Mouse (Mus musculus) MEL (cell line): ENCODE data around the gene March4.

ENCODE experiments used
- CTCF ChIP-seq, 3 experiments: IDR thresholded peaks in 2 of 3; conservative IDR thresholded peaks in 1 of 3; 2 replicates each; pipeline ENCODE4 v1.5.1; 2011 to 2012; ENCODE audit warnings: low read length in 3 of 3, low read depth in 2 of 3, mild to moderate bottlenecking in 2 of 3, improper control_type of control experiment in 1 of 3, inconsistent platforms in 1 of 3, mixed read lengths in 1 of 3, moderate library complexity in 1 of 3; ENCODE audit not compliant: control insufficient read depth in 1 of 3, insufficient read depth in 1 of 3, poor library complexity in 1 of 3, severe bottlenecking in 1 of 3
- EP300 ChIP-seq, 2 experiments: IDR thresholded peaks; 2 replicates each; pipeline ENCODE4 v1.6.1; 2011; ENCODE audit warnings: improper control_type of control experiment in 2 of 2, low read length in 2 of 2, low read depth in 1 of 2, mild to moderate bottlenecking in 1 of 2
- MAFK ChIP-seq: IDR thresholded peaks from 2 replicates; pipeline ENCODE4 v1.6.1; 2011; ENCODE audit warnings: low read depth, mild to moderate bottlenecking, low read length, improper control_type of control experiment, borderline replicate concordance
- POLR2A ChIP-seq, 2 experiments: IDR thresholded peaks; 2 replicates each; pipeline ENCODE4 v1.6.1; 2011 to 2012; ENCODE audit warnings: low read length in 2 of 2, mild to moderate bottlenecking in 2 of 2, control low read depth in 1 of 2, improper control_type of control experiment in 1 of 2, low read depth in 1 of 2, moderate library complexity in 1 of 2; ENCODE audit not compliant: control insufficient read depth in 1 of 2, insufficient read depth in 1 of 2, poor library complexity in 1 of 2

GRCm38 (mm10) chr1:72523601-72524000, 13.1 kb downstream of the March4 start:
- no peak for TF ChIP-seq POLR2A (IDR thresholded peaks at IDR 0.05; ENCODE audit: control insufficient read depth in 1 of 2, insufficient read depth in 1 of 2, low read depth in 1 of 2, low read length in 2 of 2, poor library complexity in 1 of 2)
- TF ChIP-seq CTCF (IDR thresholded peaks at IDR 0.05 in 2 of 3, conservative IDR thresholded peaks at IDR 0.05 in 1 of 3; ENCODE audit: control insufficient read depth in 1 of 3, insufficient read depth in 1 of 3, low read depth in 2 of 3, low read length in 3 of 3, poor library complexity in 1 of 3, severe bottlenecking in 1 of 3): no peak
- no peak for TF ChIP-seq EP300 (IDR thresholded peaks at IDR 0.05; ENCODE audit: low read depth in 1 of 2, low read length in 2 of 2)
- TF ChIP-seq MAFK: no peak
